Mouse (Mus musculus): ENCODE data around the gene Pygo2. TPM values are rescaled to one million over a fixed set of nuclear protein-coding genes. Genes with fewer than 3 reads are reported as not detected.

The Pygo2 gene
- polyA plus RNA-seq, 1 experiment from 2014 or later, result 52.5 TPM

DNA sequence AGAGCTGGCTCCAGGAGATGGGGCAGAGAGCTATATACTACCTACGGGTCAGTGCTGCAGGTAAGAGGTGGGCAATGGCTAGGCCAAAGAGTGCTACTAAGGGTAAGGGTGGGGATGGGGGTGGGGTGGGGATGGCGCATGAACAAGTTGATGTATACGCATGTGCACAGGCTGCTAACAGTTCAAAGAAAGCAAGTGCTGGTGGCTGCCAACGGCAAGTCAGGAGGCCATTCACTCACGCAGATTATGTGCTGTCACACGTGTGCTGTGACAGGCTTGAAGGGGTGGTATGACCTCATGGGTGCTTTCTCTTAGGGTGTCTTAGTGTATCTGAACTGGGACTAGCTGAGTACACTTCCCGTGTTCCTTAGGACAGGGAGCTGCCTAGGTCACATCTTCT lies 28.7 kb upstream of the Pygo2 start:
- ATAC-seq (ENCODE audit: low FRiP score) (no peak), DNase-seq (ENCODE audit: low spot score, missing footprints) (peak; percentile 61)
- Histone ChIP-seq H3K4me3 (ENCODE audit: low read depth, low read length) (no peak overlapping the region), H3K9ac (ENCODE audit: low read length) (no peak overlapping the region), H3K27ac (ENCODE audit: low read depth, low read length) (no peak overlapping the region), H3K27me3 (ENCODE audit: control insufficient read depth, insufficient read depth, low read length) (no peaks in the 10 kb centered on the region), H3K4me1 (ENCODE audit: control insufficient read depth, insufficient read depth, low read length) (no peaks in the 10 kb centered on the region), H3K9me3 (ENCODE audit: control insufficient read depth, low read length) (no peaks in the 10 kb centered on the region), H3K4me2 (no peak overlapping the region), H3K36me3 (ENCODE audit: control insufficient read depth, insufficient read depth, low read length) (peaks cover 3% of the 10 kb centered on the region; the same call in 1 of the 2 replicates)
- 89% methylated on average over 7 of the region's 7 CpGs for WGBS

- peaks cover 3% of the 10 kb centered on the region; the same call in 1 of the 2 replicates for H3K36me3 ChIP-seq (ENCODE audit: control insufficient read depth, insufficient read depth, low read length)
- H3K9me3 ChIP-seq (ENCODE audit: control insufficient read depth, low read length), result no peaks in the 10 kb centered on the region
- no peaks in the 10 kb centered on the region for H3K4me1 ChIP-seq (ENCODE audit: control insufficient read depth, insufficient read depth, low read length)
- no peak within 1 kb of the TSS for H3K9ac ChIP-seq (ENCODE audit: low read length)
- no peaks in the 10 kb centered on the region for H3K27me3 ChIP-seq (ENCODE audit: control insufficient read depth, insufficient read depth, low read length)
- DNase-seq (ENCODE audit: low spot score, missing footprints) (no peak), ATAC-seq (ENCODE audit: low FRiP score) (no peak)
- WGBS, result 72% methylated on average over 5 of the region's 5 CpGs
- H3K4me3 ChIP-seq (ENCODE audit: low read depth, low read length), result no peak within 1 kb of the TSS
- no peak within 1 kb of the TSS for H3K4me2 ChIP-seq
- no peak within 1 kb of the TSS for H3K27ac ChIP-seq (ENCODE audit: low read depth, low read length)
Observed at GRCm38 (mm10) chr3:89402693-89403092, 27.3 kb upstream of the Pygo2 start, which contains the start of gene Lenep. Lenep (minus strand) TSS chr3:89402793.

DNA sequence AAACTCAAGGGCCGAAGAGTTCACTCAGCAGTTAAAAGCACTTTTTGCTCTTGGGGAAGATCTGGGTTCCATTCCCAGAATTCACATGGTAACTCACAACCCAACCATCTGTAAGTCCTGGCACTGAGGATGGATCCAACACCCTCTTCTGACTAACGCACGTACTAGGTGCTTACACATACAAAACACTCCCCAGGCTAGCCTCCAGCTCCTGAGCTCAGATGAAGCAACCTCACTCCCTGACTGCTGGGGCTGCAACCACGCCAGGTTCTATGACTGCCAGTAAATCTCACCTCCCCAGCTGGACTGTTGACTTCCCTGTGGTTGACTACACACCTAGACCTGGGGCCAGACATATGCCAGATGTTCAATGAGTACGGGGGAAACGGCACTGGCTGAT lies 23.1 kb upstream of the Pygo2 start:
- Histone ChIP-seq H3K36me3 (ENCODE audit: control insufficient read depth, insufficient read depth, low read length) (peaks cover 3% of the 10 kb centered on the region; the same call in 1 of the 2 replicates), H3K27me3 (ENCODE audit: control insufficient read depth, insufficient read depth, low read length) (no peaks in the 10 kb centered on the region), H3K9ac (ENCODE audit: low read length) (no peak overlapping the region), H3K9me3 (ENCODE audit: control insufficient read depth, low read length) (no peaks in the 10 kb centered on the region), H3K27ac (ENCODE audit: low read depth, low read length) (no peak overlapping the region), H3K4me3 (ENCODE audit: low read depth, low read length) (no peak overlapping the region), H3K4me2 (no peak overlapping the region), H3K4me1 (ENCODE audit: control insufficient read depth, insufficient read depth, low read length) (peaks cover 5% of the 10 kb centered on the region)
- WGBS, result 89% methylated on average over 6 of the region's 6 CpGs
- ATAC-seq (ENCODE audit: low FRiP score) (no peak), DNase-seq (ENCODE audit: low spot score, missing footprints) (no peak)

GRCm38 (mm10) chr3:89408448-89408847 lies 21.6 kb upstream of the Pygo2 start:
- WGBS, result 59% methylated on average over 16 of the region's 16 CpGs
- no peaks in the 10 kb centered on the region for H3K27me3 ChIP-seq (ENCODE audit: control insufficient read depth, insufficient read depth, low read length)
- H3K9ac ChIP-seq (ENCODE audit: low read length), result no peak overlapping the region
- no peak for ATAC-seq (ENCODE audit: low FRiP score)
- peaks cover 3% of the 10 kb centered on the region; the same call in 1 of the 2 replicates for H3K36me3 ChIP-seq (ENCODE audit: control insufficient read depth, insufficient read depth, low read length)
- H3K4me3 ChIP-seq (ENCODE audit: low read depth, low read length), result no peak overlapping the region
- H3K27ac ChIP-seq (ENCODE audit: low read depth, low read length), result no peak overlapping the region
- H3K9me3 ChIP-seq (ENCODE audit: control insufficient read depth, low read length), result no peaks in the 10 kb centered on the region
- peaks cover 7% of the 10 kb centered on the region for H3K4me1 ChIP-seq (ENCODE audit: control insufficient read depth, insufficient read depth, low read length)
- no peak for DNase-seq (ENCODE audit: low spot score, missing footprints)
- H3K4me2 ChIP-seq, result no peak overlapping the region

DNA sequence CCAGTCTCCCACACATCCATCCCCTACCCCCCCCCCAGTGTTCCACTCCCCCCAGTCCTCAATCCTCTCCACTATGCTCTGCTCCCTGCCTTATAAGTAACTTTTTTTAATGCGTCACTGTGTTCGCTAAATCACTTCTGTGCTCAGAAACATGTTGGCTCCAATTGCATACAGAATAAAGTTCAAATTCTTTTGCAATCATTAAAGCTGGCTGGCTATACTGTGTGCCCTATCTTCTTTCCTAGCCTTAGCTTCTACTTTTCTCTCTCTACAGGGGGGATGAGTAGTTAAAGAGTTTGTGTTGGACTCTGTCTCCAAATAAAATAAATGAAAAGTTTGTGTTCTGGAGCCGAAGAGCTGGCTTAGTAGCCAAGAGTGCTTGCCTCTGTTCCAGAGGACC lies 20.3 kb upstream of the Pygo2 start:
- H3K27me3 ChIP-seq (ENCODE audit: control insufficient read depth, insufficient read depth, low read length), result no peaks in the 10 kb centered on the region
- H3K9ac ChIP-seq (ENCODE audit: low read length), result no peak overlapping the region
- no peaks in the 10 kb centered on the region for H3K9me3 ChIP-seq (ENCODE audit: control insufficient read depth, low read length)
- no peak overlapping the region for H3K4me2 ChIP-seq
- H3K4me3 ChIP-seq (ENCODE audit: low read depth, low read length), result no peak overlapping the region
- peaks cover 7% of the 10 kb centered on the region for H3K4me1 ChIP-seq (ENCODE audit: control insufficient read depth, insufficient read depth, low read length)
- no peak overlapping the region for H3K27ac ChIP-seq (ENCODE audit: low read depth, low read length)
- H3K36me3 ChIP-seq (ENCODE audit: control insufficient read depth, insufficient read depth, low read length), result peaks cover 8% of the 10 kb centered on the region; the same call in 1 of the 2 replicates
- no peak for DNase-seq (ENCODE audit: low spot score, missing footprints)
- ATAC-seq (ENCODE audit: low FRiP score), result no peak
- 95% methylated on average over 3 of the region's 3 CpGs for WGBS

- Histone ChIP-seq H3K4me1 (ENCODE audit: control insufficient read depth, insufficient read depth, low read length) (peaks cover 7% of the 10 kb centered on the region), H3K9ac (ENCODE audit: low read length) (peak overlapping the region; percentile 47), H3K27me3 (ENCODE audit: control insufficient read depth, insufficient read depth, low read length) (no peaks in the 10 kb centered on the region), H3K4me2 (peak overlapping the region; percentile 73), H3K36me3 (ENCODE audit: control insufficient read depth, insufficient read depth, low read length) (peaks cover 12% of the 10 kb centered on the region; the same call in 1 of the 2 replicates), H3K9me3 (ENCODE audit: control insufficient read depth, low read length) (no peaks in the 10 kb centered on the region), H3K4me3 (ENCODE audit: low read depth, low read length) (peak overlapping the region; percentile 50), H3K27ac (ENCODE audit: low read depth, low read length) (no peak overlapping the region)
- no peak for ATAC-seq (ENCODE audit: low FRiP score)
- no peak for DNase-seq (ENCODE audit: low spot score, missing footprints)
- WGBS, result 81% methylated on average over 10 of the region's 10 CpGs
Observed at GRCm38 (mm10) chr3:89410864-89411263, 19.1 kb upstream of the Pygo2 start.

DNA sequence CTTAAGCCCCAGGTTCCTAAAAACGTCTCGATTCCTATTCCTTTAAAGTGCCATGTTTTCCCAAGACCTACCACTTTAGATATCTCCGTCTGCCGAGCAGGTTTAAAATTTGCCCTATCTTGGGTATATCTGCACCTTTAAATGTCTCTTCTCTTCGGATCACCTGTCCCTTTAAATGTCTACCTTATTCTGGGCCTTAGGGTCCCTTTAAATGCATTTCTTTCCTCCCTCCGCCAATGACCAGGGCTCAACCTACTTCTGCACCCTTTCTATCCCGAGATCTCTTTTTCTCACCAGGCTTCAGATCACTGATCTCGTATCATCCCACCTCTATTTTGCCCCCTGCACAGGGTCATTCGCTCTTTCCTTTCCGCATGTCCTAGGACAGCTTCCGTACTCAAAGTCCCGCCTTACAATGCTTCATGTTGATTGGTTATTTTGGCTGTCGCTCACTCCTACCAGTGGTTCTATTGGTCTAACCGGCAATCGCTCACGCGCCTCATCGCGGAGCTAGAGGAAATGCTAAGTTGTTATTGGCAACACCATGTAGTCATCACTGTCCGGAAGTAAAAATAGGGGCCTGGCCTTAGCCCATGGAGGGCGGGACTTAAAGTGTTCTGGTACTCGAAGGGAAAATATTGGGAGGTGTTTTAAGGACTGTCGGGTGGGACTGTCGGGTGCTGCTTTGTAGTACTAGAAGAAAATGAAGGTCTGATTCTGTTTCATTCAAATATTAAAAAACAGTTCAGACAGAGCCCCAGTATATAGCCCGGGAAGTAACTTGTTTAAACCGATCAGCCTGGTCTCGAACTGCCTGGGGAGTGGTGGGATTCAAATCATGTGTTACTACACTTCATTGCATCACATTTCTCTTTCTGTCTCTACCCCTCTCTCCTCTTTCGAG lies 18.3 kb upstream of the Pygo2 start, which contains the start of gene Flad1:
TSS of gene Flad1 (minus strand) at position 381 of the 904 bp plus-strand sequence.
- Histone ChIP-seq H3K36me3 (ENCODE audit: control insufficient read depth, insufficient read depth, low read length) (peaks cover 16% of the 10 kb centered on the region; the same call in 1 of the 2 replicates), H3K9me3 (ENCODE audit: control insufficient read depth, low read length) (no peaks in the 10 kb centered on the region), H3K9ac (ENCODE audit: low read length) (peak within 1 kb of the TSS; percentile 47), H3K27ac (ENCODE audit: low read depth, low read length) (no peak within 1 kb of the TSS), H3K27me3 (ENCODE audit: control insufficient read depth, insufficient read depth, low read length) (no peaks in the 10 kb centered on the region), H3K4me2 (peak within 1 kb of the TSS; percentile 73), H3K4me3 (ENCODE audit: low read depth, low read length) (peak within 1 kb of the TSS; percentile 50), H3K4me1 (ENCODE audit: control insufficient read depth, insufficient read depth, low read length) (peaks cover 9% of the 10 kb centered on the region)
- ATAC-seq (ENCODE audit: low FRiP score) (peak; percentile 99), DNase-seq (ENCODE audit: low spot score, missing footprints) (peak; percentile 100)
- WGBS, result 7% methylated on average over 28 of the region's 28 CpGs

GRCm38 (mm10) chr3:89416158-89416557 lies 13.9 kb upstream of the Pygo2 start:
- no peak for ATAC-seq (ENCODE audit: low FRiP score)
- no peak overlapping the region for H3K4me3 ChIP-seq (ENCODE audit: low read depth, low read length)
- no peaks in the 10 kb centered on the region for H3K27me3 ChIP-seq (ENCODE audit: control insufficient read depth, insufficient read depth, low read length)
- no peak overlapping the region for H3K9ac ChIP-seq (ENCODE audit: low read length)
- no peak overlapping the region for H3K4me2 ChIP-seq
- peaks cover 24% of the 10 kb centered on the region for H3K4me1 ChIP-seq (ENCODE audit: control insufficient read depth, insufficient read depth, low read length)
- no peak overlapping the region for H3K27ac ChIP-seq (ENCODE audit: low read depth, low read length)
- DNase-seq (ENCODE audit: low spot score, missing footprints), result peak; percentile 31
- peaks cover 16% of the 10 kb centered on the region; the same call in 1 of the 2 replicates for H3K36me3 ChIP-seq (ENCODE audit: control insufficient read depth, insufficient read depth, low read length)
- H3K9me3 ChIP-seq (ENCODE audit: control insufficient read depth, low read length), result no peaks in the 10 kb centered on the region
- WGBS, result 95% methylated on average over 8 of the region's 8 CpGs

DNA sequence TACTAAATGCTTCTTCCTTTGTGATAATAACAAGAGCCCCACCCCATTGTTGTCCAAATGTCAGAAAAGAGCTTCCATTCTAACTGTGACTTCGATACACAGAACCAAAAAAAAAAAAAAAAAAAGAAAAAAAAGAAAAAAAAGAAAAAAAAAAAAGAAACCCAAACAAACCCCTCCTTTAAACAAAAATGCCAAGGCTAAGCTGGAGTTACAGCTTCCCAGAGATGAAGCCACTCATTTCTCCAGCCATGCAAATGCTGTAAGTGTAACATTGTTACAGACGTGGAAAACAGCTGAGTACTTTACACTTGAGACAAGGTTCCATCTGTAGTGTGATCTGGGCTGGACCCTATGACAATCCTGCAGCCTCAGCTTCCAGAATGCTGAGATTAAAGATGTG lies 12.9 kb upstream of the Pygo2 start:
- Histone ChIP-seq H3K9me3 (ENCODE audit: control insufficient read depth, low read length) (no peaks in the 10 kb centered on the region), H3K36me3 (ENCODE audit: control insufficient read depth, insufficient read depth, low read length) (peaks cover 16% of the 10 kb centered on the region; the same call in 1 of the 2 replicates), H3K9ac (ENCODE audit: low read length) (peak overlapping the region; percentile 76), H3K27me3 (ENCODE audit: control insufficient read depth, insufficient read depth, low read length) (no peaks in the 10 kb centered on the region), H3K4me1 (ENCODE audit: control insufficient read depth, insufficient read depth, low read length) (peaks cover 32% of the 10 kb centered on the region), H3K4me3 (ENCODE audit: low read depth, low read length) (peak overlapping the region; percentile 64), H3K27ac (ENCODE audit: low read depth, low read length) (no peak overlapping the region), H3K4me2 (peak overlapping the region; percentile 83)
- 37% methylated on average over 2 of the region's 2 CpGs for WGBS
- DNase-seq (ENCODE audit: low spot score, missing footprints), result no peak
- ATAC-seq (ENCODE audit: low FRiP score), result no peak
